Mouse (Mus musculus): ENCODE data around the gene Prdm11.

Gene Prdm11

DNA sequence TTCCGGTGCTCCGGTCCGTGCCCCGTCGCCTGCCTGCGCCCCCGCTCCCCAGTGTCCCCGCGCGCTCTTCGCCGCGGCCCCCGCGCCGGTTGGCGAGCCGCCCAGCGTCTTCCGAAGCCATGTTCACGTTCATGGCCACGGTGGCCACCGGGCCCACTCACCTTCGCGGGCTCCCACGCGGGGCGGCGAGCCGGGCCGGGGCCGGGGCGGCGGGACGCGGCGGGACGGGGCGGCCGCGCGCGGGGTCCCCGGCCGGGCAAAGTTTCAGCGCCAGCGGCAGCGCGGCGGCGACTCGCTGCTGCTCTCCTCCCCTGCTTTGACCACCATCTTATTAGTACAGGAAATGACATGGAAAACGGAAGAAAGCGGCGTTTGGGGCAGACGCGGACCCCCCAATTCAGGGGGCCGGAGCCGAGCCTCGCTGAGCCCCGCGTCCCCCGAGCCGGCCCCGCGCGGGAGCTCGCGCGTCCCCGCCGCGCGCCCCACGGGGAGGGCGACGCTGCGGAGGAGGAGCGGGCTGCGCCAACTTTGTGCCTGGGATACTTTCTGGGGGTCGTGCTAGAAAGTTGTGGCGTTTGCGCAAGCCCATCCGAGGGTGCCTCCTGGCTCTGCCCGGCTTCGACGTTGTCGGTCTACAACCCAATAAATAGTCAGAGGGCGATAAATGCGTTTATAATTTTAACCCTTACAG lies at the start of gene Prdm11:
TSS of gene Prdm11 (minus strand) at position 350 of the 691 bp plus-strand sequence.
- no peak for DNase-seq (ENCODE audit: low spot score)

GRCm38 (mm10) chr2:93092347-93092746 lies 46.4 kb upstream of the Prdm11 start:
- no peak for DNase-seq (ENCODE audit: low spot score)

DNA sequence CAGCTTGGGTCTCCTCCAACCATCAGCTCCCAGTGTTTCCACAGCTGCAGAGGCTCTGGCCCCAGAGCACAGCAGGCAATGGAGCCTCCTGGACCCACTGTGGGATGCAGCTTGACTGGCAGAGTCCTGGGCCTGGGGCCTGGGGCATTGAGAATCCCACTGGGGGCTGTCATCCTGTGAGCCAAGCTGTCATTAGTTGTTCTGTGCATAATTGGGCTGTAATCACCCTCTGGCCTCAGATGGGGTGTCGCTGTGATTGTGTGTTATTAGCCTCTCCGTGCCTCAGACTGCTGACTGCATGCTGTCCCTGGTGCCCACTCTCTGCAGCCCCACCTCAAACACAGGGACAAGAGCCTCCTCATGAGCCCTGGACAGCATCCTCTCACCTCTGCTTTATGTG lies 45.7 kb upstream of the Prdm11 start:
- no peak for DNase-seq (ENCODE audit: low spot score)

GRCm38 (mm10) chr2:93089379-93090089 lies 43.6 kb upstream of the Prdm11 start:
- no peak for DNase-seq (ENCODE audit: low spot score)

DNA sequence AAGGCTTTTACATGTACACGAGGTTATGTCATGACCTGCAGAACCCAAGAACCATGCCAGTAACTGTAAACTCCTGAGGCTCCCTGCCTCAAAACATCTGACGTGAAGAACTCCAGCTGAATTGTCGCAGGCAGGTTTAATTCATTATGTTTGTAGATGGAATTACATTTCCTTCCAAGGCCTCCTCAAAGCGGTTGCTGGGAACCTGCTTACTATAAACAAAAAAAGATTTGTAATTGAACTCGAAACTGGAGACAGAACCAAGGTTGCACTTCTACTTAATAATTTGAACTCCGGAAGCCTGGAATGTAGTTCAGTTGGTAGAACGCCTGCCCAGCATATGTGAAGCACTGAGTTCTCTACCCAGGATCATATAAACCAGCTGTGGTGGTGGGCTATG lies 42.0 kb upstream of the Prdm11 start:
- DNase-seq (ENCODE audit: low spot score): no peak

- DNase-seq (ENCODE audit: low spot score): no peak
These were observed 39.5 kb upstream of the Prdm11 start for GRCm38 (mm10) chr2:93085291-93086027.

- DNase-seq (ENCODE audit: low spot score): no peak
These were observed 38.5 kb upstream of the Prdm11 start for GRCm38 (mm10) chr2:93084481-93084880.

- no peak for DNase-seq (ENCODE audit: low spot score)
These were observed 37.4 kb upstream of the Prdm11 start for GRCm38 (mm10) chr2:93083317-93083716.

DNA sequence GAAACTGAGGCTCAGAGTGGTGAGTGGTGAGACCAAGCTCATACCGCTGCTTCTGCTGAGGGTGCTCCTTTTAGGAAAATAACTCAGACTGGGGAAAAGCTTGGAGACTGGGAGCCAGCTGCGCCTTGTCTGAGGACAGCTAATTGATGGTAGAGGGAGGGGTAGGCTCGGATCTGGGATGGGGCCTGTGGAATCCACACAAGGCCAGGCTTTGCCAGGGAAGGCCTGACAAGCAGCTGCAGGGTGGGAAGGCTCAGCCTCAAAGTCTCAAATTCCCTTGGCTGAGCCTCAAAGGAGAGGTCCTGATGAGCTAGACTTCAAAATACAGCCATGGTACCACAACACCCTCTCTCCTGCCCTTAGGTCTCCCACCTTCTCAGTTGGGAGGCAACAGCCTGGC lies 36.9 kb upstream of the Prdm11 start:
- DNase-seq (ENCODE audit: low spot score): no peak

GRCm38 (mm10) chr2:93080871-93081608 lies 35.1 kb upstream of the Prdm11 start:
- no peak for DNase-seq (ENCODE audit: low spot score)

- no peak for DNase-seq (ENCODE audit: low spot score)
These were observed 33.4 kb upstream of the Prdm11 start for GRCm38 (mm10) chr2:93079394-93079793.

DNA sequence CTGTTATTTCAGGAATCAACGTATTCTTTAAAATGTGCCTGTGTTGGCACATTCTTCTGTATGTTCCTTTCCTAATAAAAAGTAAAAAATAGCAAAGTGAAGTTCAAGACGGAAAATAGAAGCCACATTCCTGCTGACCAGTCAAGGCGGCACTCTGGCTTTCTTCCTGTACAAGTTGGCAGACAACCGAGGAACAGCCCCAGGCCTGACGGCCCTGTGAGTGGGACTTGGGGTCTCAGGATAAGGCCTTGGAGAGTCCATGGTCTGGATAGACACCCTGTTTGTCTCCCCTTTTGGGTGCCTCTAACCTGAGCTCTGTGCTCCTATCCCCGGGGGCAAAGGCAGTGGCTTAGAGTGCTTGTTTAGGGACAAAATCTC lies 30.6 kb upstream of the Prdm11 start:
- no peak for DNase-seq (ENCODE audit: low spot score)

GRCm38 (mm10) chr2:93075738-93076577 lies 30.0 kb upstream of the Prdm11 start:
- peak; percentile 48 for DNase-seq (ENCODE audit: low spot score)

GRCm38 (mm10) chr2:93071656-93072055 lies 25.7 kb upstream of the Prdm11 start:
- peak; percentile 64 for DNase-seq (ENCODE audit: low spot score)

GRCm38 (mm10) chr2:93068942-93069341 lies 23.0 kb upstream of the Prdm11 start:
- DNase-seq (ENCODE audit: low spot score): no peak

DNA sequence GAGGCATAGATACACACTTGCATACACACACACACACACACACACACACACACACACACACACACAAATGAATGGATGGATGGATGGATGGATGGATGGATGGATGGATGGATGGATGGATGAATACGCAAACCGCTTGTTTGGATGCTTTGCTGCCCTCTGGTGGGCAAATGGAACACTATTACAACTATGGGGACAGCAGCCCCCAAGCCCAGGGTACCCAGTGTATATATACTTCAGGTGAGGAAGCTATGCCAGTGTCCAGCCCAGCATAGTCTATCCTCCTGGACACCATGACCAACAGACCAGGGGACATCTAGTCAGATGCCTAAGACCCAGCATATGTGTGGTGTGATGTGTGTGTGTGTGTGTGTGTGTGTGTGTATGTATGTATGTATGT lies 17.4 kb upstream of the Prdm11 start:
- no peak for DNase-seq (ENCODE audit: low spot score)

GRCm38 (mm10) chr2:93051873-93052272 lies 5.9 kb upstream of the Prdm11 start:
- no peak for DNase-seq (ENCODE audit: low spot score)

GRCm38 (mm10) chr2:93048601-93049323 lies 2.8 kb upstream of the Prdm11 start:
- DNase-seq (ENCODE audit: low spot score): no peak

- DNase-seq (ENCODE audit: low spot score): no peak
These were observed 1.6 kb upstream of the Prdm11 start for GRCm38 (mm10) chr2:93047491-93048050.

GRCm38 (mm10) chr2:93047036-93047435 lies 1.1 kb upstream of the Prdm11 start:
- DNase-seq (ENCODE audit: low spot score): no peak

DNA sequence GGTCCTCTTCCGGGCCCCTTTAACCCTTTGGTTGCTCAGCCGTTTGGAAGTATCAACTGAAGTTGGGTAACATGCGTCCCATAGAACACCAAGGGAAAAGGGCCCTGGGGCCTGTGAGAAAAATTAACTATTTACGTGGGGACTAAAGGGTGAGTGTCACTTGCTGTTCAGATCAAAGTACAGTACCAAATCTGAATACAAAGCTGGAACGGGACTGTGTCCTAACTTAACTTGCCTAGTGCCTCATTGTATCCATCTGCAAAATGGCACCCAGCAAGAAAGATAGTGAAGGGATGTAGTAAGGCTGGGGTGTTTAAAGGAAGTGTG lies 505 bp upstream of the Prdm11 start:
- no peak for DNase-seq (ENCODE audit: low spot score)
